Comparison of ENCODE assay signal across 8 mouse cellular contexts in the genomic region with DNA sequence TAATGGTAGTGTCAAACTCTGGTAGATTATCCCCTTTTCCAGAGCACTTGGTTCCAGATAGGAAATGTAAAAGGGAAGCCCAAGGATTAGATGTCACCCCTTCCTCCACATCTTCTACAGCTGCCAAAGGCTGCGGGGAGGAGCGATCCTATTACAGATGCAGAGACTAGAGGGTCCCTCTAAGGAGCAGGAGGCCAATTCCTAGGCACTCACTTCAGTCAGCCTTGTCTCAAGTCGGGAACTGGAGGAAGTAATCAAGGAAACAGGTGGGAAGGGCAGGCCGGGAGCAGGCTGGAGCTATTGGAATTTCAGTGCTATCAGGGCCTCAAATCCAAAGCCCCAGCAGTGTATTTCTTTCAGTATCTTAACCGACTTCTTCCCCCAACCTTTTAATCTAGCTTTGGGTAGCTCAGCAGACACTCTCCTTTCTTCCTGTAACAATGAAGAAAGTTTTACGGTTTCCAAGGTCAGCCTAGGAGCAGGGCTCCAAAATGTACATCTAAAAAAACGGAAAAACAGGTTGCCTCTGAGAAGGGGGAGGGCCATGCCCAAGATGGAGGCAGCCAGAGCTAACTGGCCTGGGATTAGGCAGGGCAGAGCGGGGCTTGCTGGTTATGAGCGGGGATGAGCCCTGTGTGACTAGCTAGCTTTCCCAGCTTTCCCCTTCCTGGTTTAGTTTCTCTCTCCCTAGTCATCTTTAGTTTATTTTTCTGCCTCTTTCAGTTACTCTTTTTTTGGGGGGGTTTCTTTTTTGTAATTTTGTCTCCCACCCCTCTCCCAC. TPM values are rescaled to one million over a fixed set of nuclear protein-coding genes. Genes with fewer than 3 reads are reported as not detected.
A peak's percentile ranks its signal among the peaks of the same experiment; 100 is the strongest.
DNase-seq lines count a peak whose midpoint lies in the region; ATAC-seq lines count a peak whose summit lies in the region.

No protein-coding gene starts in this region.

- H3K4me2 ChIP-seq in heart, embryonic 12.5 days, result peak overlapping the region; percentile 73
- peak overlapping the region; percentile 68 for H3K4me2 ChIP-seq in heart, embryonic 16.5 days (ENCODE audit: low read depth, low read length)
- peak overlapping the region; percentile 95 for H3K4me2 ChIP-seq in midbrain, embryonic 12.5 days (replicated peaks)

- peak overlapping the region; percentile 89 for H3K27ac ChIP-seq in heart, embryonic 12.5 days (ENCODE audit: poor library complexity, severe bottlenecking)
- H3K27ac ChIP-seq in heart, embryonic 16.5 days (ENCODE audit: low read length), result peak overlapping the region; percentile 85
- peak overlapping the region; percentile 95 for H3K27ac ChIP-seq in midbrain, embryonic 12.5 days (replicated peaks)

- intact Hi-C loops in heart, postnatal 14 days (cut with DNase I), result no loop called here

- H3K4me3 ChIP-seq in heart, embryonic 12.5 days, result no peak overlapping the region
- H3K4me3 ChIP-seq in heart, embryonic 16.5 days (ENCODE audit: low read length), result peak overlapping the region; percentile 87
- peak overlapping the region; percentile 73 for H3K4me3 ChIP-seq in midbrain, embryonic 12.5 days

- no peaks in the 10 kb centered on the region for H3K27me3 ChIP-seq in heart, embryonic 12.5 days (replicated peaks)
- no peaks in the 10 kb centered on the region for H3K27me3 ChIP-seq in heart, embryonic 16.5 days (ENCODE audit: control insufficient read depth, insufficient read depth, low read length)
- no peaks in the 10 kb centered on the region for H3K27me3 ChIP-seq in midbrain, embryonic 12.5 days

- no peak for DNase-seq in heart, postnatal 14 days
- DNase-seq in cerebellum, postnatal 25 days, result peak; percentile 54 to 62
- DNase-seq in ovary, postnatal 14 days (ENCODE audit: low spot score), result no peak
- DNase-seq in urinary bladder, postnatal 25 days (ENCODE audit: low spot score), result no peak

- H3K9ac ChIP-seq in heart, embryonic 12.5 days, result peak overlapping the region; percentile 51
- H3K9ac ChIP-seq in heart, embryonic 16.5 days (ENCODE audit: low read length), result peak overlapping the region; percentile 26
- peak overlapping the region; percentile 92 for H3K9ac ChIP-seq in midbrain, embryonic 12.5 days (replicated peaks)

- peaks cover 67% of the 10 kb centered on the region for H3K4me1 ChIP-seq in heart, embryonic 12.5 days (replicated peaks)
- H3K4me1 ChIP-seq in heart, embryonic 16.5 days (ENCODE audit: control insufficient read depth, insufficient read depth, low read length), result peaks cover 60% of the 10 kb centered on the region
- peaks cover 79% of the 10 kb centered on the region for H3K4me1 ChIP-seq in midbrain, embryonic 12.5 days

- H3K36me3 ChIP-seq in heart, embryonic 12.5 days, result peaks cover 27% of the 10 kb centered on the region
- H3K36me3 ChIP-seq in heart, embryonic 16.5 days (ENCODE audit: control insufficient read depth, insufficient read depth), result peaks cover 13% of the 10 kb centered on the region
- H3K36me3 ChIP-seq in midbrain, embryonic 12.5 days, result peaks cover 14% of the 10 kb centered on the region

- WGBS in heart, embryonic 12.5 days, result 27% methylated on average over 9 of the region's 9 CpGs
- WGBS in heart, embryonic 16.5 days, result 33% methylated on average over 9 of the region's 9 CpGs
- WGBS in midbrain, embryonic 12.5 days, result 6% methylated on average over 9 of the region's 9 CpGs

- no peak for ATAC-seq in heart, embryonic 12.5 days (ENCODE audit: insufficient number of reproducible peaks, low FRiP score)
- no peak for ATAC-seq in heart, embryonic 16.5 days (replicated peaks; ENCODE audit: extremely low read depth, insufficient read depth, low FRiP score)
- ATAC-seq in midbrain, embryonic 12.5 days (ENCODE audit: low FRiP score, low read depth), result no peak
- no peak for ATAC-seq in inflammation-experienced regulatory T-cells, adult 6 months

- H3K9me3 ChIP-seq in heart, embryonic 12.5 days (replicated peaks), result no peaks in the 10 kb centered on the region
- H3K9me3 ChIP-seq in heart, embryonic 16.5 days (replicated peaks; ENCODE audit: control insufficient read depth, low read length), result no peaks in the 10 kb centered on the region
- no peaks in the 10 kb centered on the region for H3K9me3 ChIP-seq in midbrain, embryonic 12.5 days

RNA-seq across cellular contexts. Expression of a gene that starts 2.4 kb away (rescaled TPM):
- polyA plus RNA-seq in heart, embryonic 12.5 days (2016; fragmentation: Nextera tagmentation; extraction: Ambion mirVana), result 156 and 164 TPM in 2 replicates
- total RNA-seq in heart, postnatal 14 days (2021), result 10 to 100 TPM; 71.1 to 77.7 TPM
- polyA plus RNA-seq in heart, embryonic 16.5 days (2015; fragmentation: Nextera tagmentation; extraction: Ambion mirVana), result 181 and 193 TPM in 2 replicates
- polyA plus RNA-seq in midbrain, embryonic 12.5 days (2016; fragmentation: Nextera tagmentation; extraction: Ambion mirVana), result 350 and 356 TPM in 2 replicates
- polyA plus RNA-seq in inflammation-experienced regulatory T-cells, adult 6 months (2017; shearing (Covaris generic)), result 10 to 100 TPM; 46.0 to 50.6 (median 47.6) TPM

RNA-seq across cellular contexts. Expression of a gene that starts 15.4 kb away (rescaled TPM):
- 182 and 185 TPM in 2 replicates for polyA plus RNA-seq in heart, embryonic 12.5 days (2016; fragmentation: Nextera tagmentation; extraction: Ambion mirVana)
- 10 to 100 TPM; 10.1 to 12.9 TPM for total RNA-seq in heart, postnatal 14 days (2021)
- 106 and 108 TPM in 2 replicates for polyA plus RNA-seq in heart, embryonic 16.5 days (2015; fragmentation: Nextera tagmentation; extraction: Ambion mirVana)
- polyA plus RNA-seq in midbrain, embryonic 12.5 days (2016; fragmentation: Nextera tagmentation; extraction: Ambion mirVana), result 1.9 and 2.1 TPM in 2 replicates
- polyA plus RNA-seq in inflammation-experienced regulatory T-cells, adult 6 months (2017; shearing (Covaris generic)), result not detected

RNA-seq across cellular contexts. Expression of a gene that starts 54.0 kb away (rescaled TPM):
- polyA plus RNA-seq in heart, embryonic 12.5 days (2016; fragmentation: Nextera tagmentation; extraction: Ambion mirVana), result 0.17 and 0.19 TPM in 2 replicates
- not detected for total RNA-seq in heart, postnatal 14 days (2021)
- 0.16 and 0.17 TPM in 2 replicates for polyA plus RNA-seq in heart, embryonic 16.5 days (2015; fragmentation: Nextera tagmentation; extraction: Ambion mirVana)
- polyA plus RNA-seq in midbrain, embryonic 12.5 days (2016; fragmentation: Nextera tagmentation; extraction: Ambion mirVana), result not detected in 2 replicates
- polyA plus RNA-seq in inflammation-experienced regulatory T-cells, adult 6 months (2017; shearing (Covaris generic)), result not detected

RNA-seq across cellular contexts. Expression of a gene that starts 56.3 kb away (rescaled TPM):
- 123 and 125 TPM in 2 replicates for polyA plus RNA-seq in heart, embryonic 12.5 days (2016; fragmentation: Nextera tagmentation; extraction: Ambion mirVana)
- total RNA-seq in heart, postnatal 14 days (2021), result 100 to 1,000 TPM; 117 to 122 TPM
- 117 and 129 TPM in 2 replicates for polyA plus RNA-seq in heart, embryonic 16.5 days (2015; fragmentation: Nextera tagmentation; extraction: Ambion mirVana)
- polyA plus RNA-seq in midbrain, embryonic 12.5 days (2016; fragmentation: Nextera tagmentation; extraction: Ambion mirVana), result 130 and 133 TPM in 2 replicates
- polyA plus RNA-seq in inflammation-experienced regulatory T-cells, adult 6 months (2017; shearing (Covaris generic)), result 10 to 100 TPM; 46.7 to 99.2 (median 78.4) TPM

RNA-seq across cellular contexts. Expression of a gene that starts 57.2 kb away (rescaled TPM):
- polyA plus RNA-seq in heart, embryonic 12.5 days (2016; fragmentation: Nextera tagmentation; extraction: Ambion mirVana), result 24.0 and 26.1 TPM in 2 replicates
- total RNA-seq in heart, postnatal 14 days (2021), result 10 to 100 TPM; 13.8 to 16.3 TPM
- polyA plus RNA-seq in heart, embryonic 16.5 days (2015; fragmentation: Nextera tagmentation; extraction: Ambion mirVana), result 25.3 and 30.6 TPM in 2 replicates
- polyA plus RNA-seq in midbrain, embryonic 12.5 days (2016; fragmentation: Nextera tagmentation; extraction: Ambion mirVana), result 103 and 106 TPM in 2 replicates
- 1 to 10 TPM; 3.8 to 5.4 (median 5.2) TPM for polyA plus RNA-seq in inflammation-experienced regulatory T-cells, adult 6 months (2017; shearing (Covaris generic))

Comparison
In these comparisons a context has a peak if more than half of its experiments do, and no peak if none do; other contexts are left out.
1. H3K9ac ChIP-seq: peak in every context shown above with its lines; median percentile 92 in midbrain, embryonic 12.5 days; 51 in heart, embryonic 12.5 days; 26 in heart, embryonic 16.5 days.
2. DNase-seq: peak in cerebellum, postnatal 25 days (2 of 2); none in heart, postnatal 14 days (0 of 2), ovary, postnatal 14 days (single experiment) and urinary bladder, postnatal 25 days (single experiment).
3. RNA of a gene that starts 15.4 kb away (polyA plus RNA-seq): 182 to 185 TPM in heart, embryonic 12.5 days and 106 to 108 TPM in heart, embryonic 16.5 days; 1.9 to 2.1 TPM in midbrain, embryonic 12.5 days and not detected in inflammation-experienced regulatory T-cells, adult 6 months; every median in the first group is over 10 times any median in the second.
4. Peak in every context shown above with its lines, with median percentiles within 50 percentile points of each other: H3K27ac ChIP-seq and H3K4me2 ChIP-seq.